Mouse (Mus musculus): ENCODE results near the gene Vmn1r55.
"Not testable (repeated sequence)": the region's sequence is repeated elsewhere in the genome, so short reads cannot be mapped to it uniquely, and the experiment has no call there.

Gene Vmn1r55

GRCm38 (mm10) chr7:5080815-5081214 is 68.7 kb downstream of the Vmn1r55 start:
- DNase-seq = no peak

GRCm38 (mm10) chr7:5080010-5080751 is 69.3 kb downstream of the Vmn1r55 start, which contains the start of gene Epn1:
TSS of gene Epn1 (plus strand) at chr7:5080235.
- peak; percentile 97 for DNase-seq

- not testable (repeated sequence) for DNase-seq
Measured at GRCm38 (mm10) chr7:5079365-5080009, 70.0 kb downstream of the Vmn1r55 start.

Data from lung, postnatal 14 days (tissue).